Mouse (Mus musculus) midbrain, embryonic 15.5 days (tissue): ENCODE results near the gene Gm5089. TPM values are rescaled to one million over a fixed set of nuclear protein-coding genes. Genes with fewer than 3 reads are reported as not detected.

ENCODE experiments used
- ATAC-seq: fragments of 200-750 bp; cut with Nextera tagmentation; replicated peaks from 2 replicates; pipeline ENCODE4 v1.8.0; 2017; ENCODE audit warnings: moderate TSS enrichment
- H3K27ac ChIP-seq: fragments of 300-500 bp; sonication (generic); 2 replicates; pipeline ENCODE4 v1.5.1; 2015; ENCODE audit warnings: mild to moderate bottlenecking, inconsistent platforms
- H3K27me3 ChIP-seq: fragments of 300-500 bp; sonication (generic); replicated peaks from 2 replicates; pipeline ENCODE4 v1.6.1; 2015; ENCODE audit warnings: inconsistent platforms
- H3K36me3 ChIP-seq: fragments of 300-500 bp; sonication (generic); replicated peaks from 2 replicates; pipeline ENCODE4 v1.6.1; 2015; ENCODE audit warnings: inconsistent platforms
- H3K4me1 ChIP-seq: fragments of 300-500 bp; sonication (generic); 2 replicates; pipeline ENCODE4 v1.6.1; 2015; ENCODE audit warnings: inconsistent platforms
- H3K4me2 ChIP-seq: fragments of 300-500 bp; sonication (generic); 2 replicates; pipeline ENCODE4 v1.6.1; 2015; ENCODE audit warnings: inconsistent platforms, mild to moderate bottlenecking, moderate library complexity
- H3K4me3 ChIP-seq: fragments of 300-500 bp; sonication (generic); 2 replicates; pipeline ENCODE4 v1.5.1; 2015; ENCODE audit warnings: mild to moderate bottlenecking, inconsistent platforms
- H3K9ac ChIP-seq: fragments of 300-500 bp; sonication (generic); 2 replicates; pipeline ENCODE4 v1.6.1; 2015; ENCODE audit warnings: mild to moderate bottlenecking, inconsistent platforms
- H3K9me3 ChIP-seq: fragments of 300-500 bp; sonication (generic); 2 replicates; pipeline ENCODE4 v1.6.1; 2016; ENCODE audit warnings: inconsistent platforms
- WGBS: fragments of 180-500 bp; shearing (Covaris S2); methylation state at CpG from one replicate; pipeline ENCODE4 v1.1.7; 2015; ENCODE audit warnings: mixed read lengths; 5-methylcytosine and 5-hydroxymethylcytosine counted together
- polyA plus RNA-seq: library from polyadenylated mRNA; unstranded; fragments of >200 nt; fragmentation: Nextera tagmentation; extraction: Ambion mirVana; gene quantifications from 2 replicates; pipeline ENCODE4 v1.2.1, GENCODE M21; 2015

Gm5089 gene
- polyA plus RNA-seq, 1 experiment from 2014 or later = 1.1 TPM

DNA sequence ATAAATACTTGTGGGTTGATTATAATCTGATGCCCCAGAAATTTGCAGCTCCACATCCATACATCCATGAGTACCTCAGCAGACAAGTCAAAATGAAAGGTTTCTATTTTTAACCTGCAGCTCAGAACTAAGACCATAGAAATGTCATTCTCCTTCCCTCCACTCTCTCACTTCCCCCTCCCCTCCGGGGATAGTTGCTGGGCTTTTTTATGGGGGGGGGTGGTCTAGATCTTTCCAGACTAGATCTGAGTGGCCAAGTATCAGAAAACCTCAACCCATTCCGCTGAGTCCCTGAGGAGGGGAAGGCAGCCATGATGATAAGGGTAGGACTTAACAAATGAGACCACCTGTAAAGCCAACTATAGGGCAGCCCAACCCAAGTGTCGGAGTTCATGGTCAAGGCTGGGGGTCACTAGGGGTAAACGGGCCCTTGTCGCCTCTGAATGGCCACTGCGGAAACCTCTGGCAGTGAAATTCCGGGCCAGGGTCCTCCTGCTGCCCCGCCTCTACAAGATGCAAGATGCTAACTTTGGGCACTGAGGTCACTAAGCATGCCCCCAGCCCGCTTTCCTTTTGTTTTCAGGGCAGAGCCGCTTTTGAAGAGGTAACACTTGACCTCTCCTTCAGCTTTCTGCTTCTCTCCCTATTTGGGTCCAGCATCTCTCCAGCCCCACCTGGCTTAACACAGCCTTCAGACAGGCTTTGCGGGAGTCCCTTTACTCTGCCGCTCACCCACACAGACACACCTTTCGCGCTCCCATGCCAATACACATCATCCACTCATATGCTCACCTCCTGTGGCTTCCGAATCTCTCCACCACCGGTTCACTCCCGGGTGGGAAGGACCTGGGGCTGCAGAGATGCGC is 32.9 kb upstream of the Gm5089 start:
- Histone ChIP-seq H3K4me3 (no peak overlapping the region), H3K27me3 (peaks cover 56% of the 10 kb centered on the region), H3K9ac (no peak overlapping the region), H3K4me2 (peak overlapping the region; percentile 45), H3K9me3 (no peaks in the 10 kb centered on the region), H3K27ac (peak overlapping the region; percentile 66), H3K36me3 (no peaks in the 10 kb centered on the region), H3K4me1 (no peaks in the 10 kb centered on the region)
- 9% methylated on average over 18 of the region's 18 CpGs for WGBS
- peak; percentile 43; the same call in 1 of the 2 replicates for ATAC-seq

- no peak for ATAC-seq
- peaks cover 55% of the 10 kb centered on the region for H3K27me3 ChIP-seq
- H3K36me3 ChIP-seq = no peaks in the 10 kb centered on the region
- H3K9me3 ChIP-seq = no peaks in the 10 kb centered on the region
- peak overlapping the region; percentile 66 for H3K27ac ChIP-seq
- 7% methylated on average over 5 of the region's 5 CpGs for WGBS
- H3K4me1 ChIP-seq = no peaks in the 10 kb centered on the region
- peak overlapping the region; percentile 45 for H3K4me2 ChIP-seq
- no peak overlapping the region for H3K9ac ChIP-seq
- peak overlapping the region; percentile 27; the same call in 1 of the 2 replicates for H3K4me3 ChIP-seq
Measured at GRCm38 (mm10) chr14:122483024-122483385, 32.1 kb upstream of the Gm5089 start.

DNA sequence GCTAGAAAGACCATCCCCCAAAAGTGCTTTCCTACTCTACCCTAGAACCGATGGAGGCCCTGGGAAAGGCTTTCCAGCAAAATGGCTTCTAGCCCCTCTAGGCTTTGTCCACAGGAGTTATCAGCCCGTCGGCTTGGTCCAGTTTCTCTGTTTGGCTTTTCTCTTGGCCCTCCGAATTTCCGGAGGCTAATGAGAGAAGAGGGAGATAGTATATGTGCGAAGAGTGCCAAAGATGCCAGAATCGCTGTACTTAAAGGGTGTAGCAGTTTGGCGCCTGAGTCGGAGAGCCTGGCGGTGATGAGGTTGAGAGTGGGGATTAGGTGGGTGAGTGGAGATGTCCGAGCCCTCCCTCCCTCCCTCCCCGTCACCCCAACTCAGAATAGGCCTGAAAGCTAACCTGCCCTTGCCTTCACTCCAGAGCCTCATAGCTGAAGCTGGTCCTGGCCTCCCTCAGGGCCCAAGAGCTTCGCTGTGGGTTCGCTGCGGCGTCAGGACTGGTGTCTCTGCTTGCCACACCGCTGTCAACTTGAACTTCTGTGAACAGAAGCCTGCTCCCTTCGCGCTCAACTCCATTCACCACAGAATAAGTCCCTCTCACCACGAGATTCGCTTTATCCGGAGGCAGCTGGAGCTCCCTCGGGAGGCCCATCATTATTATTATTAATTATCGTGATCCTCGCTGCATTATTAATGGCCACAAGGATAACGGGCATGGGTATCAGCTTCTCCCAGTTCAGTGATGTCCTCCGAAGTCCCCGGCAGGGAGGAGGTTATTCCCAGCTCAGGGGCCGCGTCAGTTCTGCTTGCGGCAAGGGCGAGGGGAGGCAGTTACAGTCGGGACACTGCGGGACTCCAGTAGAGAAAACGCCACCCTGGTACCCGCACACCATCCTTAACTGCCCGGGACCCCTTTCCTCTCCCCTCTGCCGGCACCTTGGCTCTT is 31.4 kb upstream of the Gm5089 start:
- H3K9me3 ChIP-seq = no peaks in the 10 kb centered on the region
- H3K4me1 ChIP-seq = no peaks in the 10 kb centered on the region
- H3K27ac ChIP-seq = peak overlapping the region; percentile 66
- H3K36me3 ChIP-seq = no peaks in the 10 kb centered on the region
- peak overlapping the region; percentile 11; the same call in 1 of the 2 replicates for H3K9ac ChIP-seq
- peak overlapping the region; percentile 45 for H3K4me2 ChIP-seq
- peak overlapping the region; percentile 27 for H3K4me3 ChIP-seq
- 0 out of 2 replicates have a peak, but pooled peaks have one; percentile 26 for ATAC-seq
- H3K27me3 ChIP-seq = peaks cover 53% of the 10 kb centered on the region
- WGBS = 3% methylated on average over 38 of the region's 38 CpGs

GRCm38 (mm10) chr14:122481181-122481580 is 30.3 kb upstream of the Gm5089 start:
- no peaks in the 10 kb centered on the region for H3K36me3 ChIP-seq
- no peaks in the 10 kb centered on the region for H3K4me1 ChIP-seq
- H3K4me2 ChIP-seq = peak overlapping the region; percentile 45
- H3K9ac ChIP-seq = peak overlapping the region; percentile 33
- no peak for ATAC-seq
- peak overlapping the region; percentile 66 for H3K27ac ChIP-seq
- H3K4me3 ChIP-seq = peak overlapping the region; percentile 27
- H3K27me3 ChIP-seq = peaks cover 44% of the 10 kb centered on the region
- no peaks in the 10 kb centered on the region for H3K9me3 ChIP-seq
- WGBS = 8% methylated on average over 15 of the region's 15 CpGs

GRCm38 (mm10) chr14:122480355-122480754 is 29.4 kb upstream of the Gm5089 start:
- H3K4me2 ChIP-seq = peak overlapping the region; percentile 45
- peak overlapping the region; percentile 36 for H3K9ac ChIP-seq
- 22% methylated on average over 2 of the region's 2 CpGs for WGBS
- no peaks in the 10 kb centered on the region for H3K9me3 ChIP-seq
- peak overlapping the region; percentile 66; the same call in 1 of the 2 replicates for H3K27ac ChIP-seq
- peaks cover 6% of the 10 kb centered on the region for H3K4me1 ChIP-seq
- peak overlapping the region; percentile 27 for H3K4me3 ChIP-seq
- peaks cover 43% of the 10 kb centered on the region for H3K27me3 ChIP-seq
- no peaks in the 10 kb centered on the region for H3K36me3 ChIP-seq
- ATAC-seq = no peak

DNA sequence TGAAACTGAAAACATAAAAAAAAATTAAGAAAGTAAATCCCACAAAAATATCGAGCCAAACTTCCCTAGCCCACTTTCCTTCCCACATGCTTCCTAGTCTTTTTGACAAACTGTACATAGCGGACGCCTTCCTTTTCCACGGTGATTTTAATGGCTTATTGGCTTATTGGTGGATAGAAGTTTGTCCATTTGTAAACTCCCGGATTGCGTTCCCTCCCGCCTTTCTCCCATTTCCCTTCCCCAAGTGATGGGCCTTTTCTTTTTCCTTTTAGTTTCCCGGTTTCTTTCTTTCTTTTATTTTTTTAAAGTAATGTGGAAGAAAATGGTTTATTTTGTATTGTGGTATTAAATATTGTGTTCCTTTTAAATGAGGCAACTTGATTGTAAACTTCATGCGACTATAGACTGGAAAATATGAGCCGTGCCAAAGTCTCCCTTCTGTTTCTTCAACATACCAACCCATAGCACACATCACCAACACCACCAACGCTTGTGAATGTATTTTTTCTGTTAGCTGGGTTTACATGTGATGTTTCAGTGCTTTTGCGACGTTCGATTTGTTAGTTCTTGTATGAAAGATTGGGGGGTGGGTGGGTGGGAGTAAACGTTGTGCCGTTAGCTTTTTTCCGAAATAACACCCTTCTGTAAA is 28.7 kb upstream of the Gm5089 start:
- Histone ChIP-seq H3K4me1 (peaks cover 14% of the 10 kb centered on the region), H3K36me3 (no peaks in the 10 kb centered on the region), H3K4me2 (peak overlapping the region; percentile 57), H3K27me3 (peaks cover 36% of the 10 kb centered on the region), H3K9ac (peak overlapping the region; percentile 39), H3K4me3 (peak overlapping the region; percentile 48), H3K27ac (0 out of 2 replicates have a peak overlapping the region, but pooled peaks have one; percentile 34), H3K9me3 (no peaks in the 10 kb centered on the region)
- ATAC-seq = no peak
- WGBS = 10% methylated on average over 17 of the region's 17 CpGs

GRCm38 (mm10) chr14:122478574-122479011 is 27.7 kb upstream of the Gm5089 start:
- under 1% methylated on average over 22 of the region's 22 CpGs for WGBS
- Histone ChIP-seq H3K4me2 (peak overlapping the region; percentile 57), H3K9ac (peak overlapping the region; percentile 56), H3K27ac (peak overlapping the region; percentile 96), H3K27me3 (peaks cover 26% of the 10 kb centered on the region), H3K9me3 (no peaks in the 10 kb centered on the region), H3K4me3 (peak overlapping the region; percentile 48), H3K36me3 (no peaks in the 10 kb centered on the region), H3K4me1 (peaks cover 14% of the 10 kb centered on the region)
- no peak for ATAC-seq

- Histone ChIP-seq H3K9me3 (no peaks in the 10 kb centered on the region), H3K4me1 (peaks cover 14% of the 10 kb centered on the region), H3K4me2 (peak overlapping the region; percentile 57), H3K9ac (peak overlapping the region; percentile 56), H3K27ac (peak overlapping the region; percentile 96), H3K27me3 (peaks cover 25% of the 10 kb centered on the region), H3K4me3 (peak overlapping the region; percentile 48), H3K36me3 (no peaks in the 10 kb centered on the region)
- ATAC-seq = no peak
- WGBS = 3% methylated on average over 9 of the region's 9 CpGs
Measured at GRCm38 (mm10) chr14:122477971-122478573, 27.2 kb upstream of the Gm5089 start.

GRCm38 (mm10) chr14:122477261-122477671 is 26.4 kb upstream of the Gm5089 start:
- Histone ChIP-seq H3K4me1 (peaks cover 14% of the 10 kb centered on the region), H3K27me3 (peaks cover 24% of the 10 kb centered on the region), H3K36me3 (no peaks in the 10 kb centered on the region), H3K27ac (peak overlapping the region; percentile 96), H3K4me3 (peak overlapping the region; percentile 48), H3K9ac (peak overlapping the region; percentile 56), H3K4me2 (peak overlapping the region; percentile 57), H3K9me3 (no peaks in the 10 kb centered on the region)
- ATAC-seq = no peak
- WGBS = under 1% methylated on average over 20 of the region's 20 CpGs

GRCm38 (mm10) chr14:122476822-122477215 is 25.9 kb upstream of the Gm5089 start:
- no peaks in the 10 kb centered on the region for H3K36me3 ChIP-seq
- H3K27ac ChIP-seq = peak overlapping the region; percentile 96
- peaks cover 14% of the 10 kb centered on the region for H3K4me1 ChIP-seq
- peak overlapping the region; percentile 48 for H3K4me3 ChIP-seq
- peak overlapping the region; percentile 56 for H3K9ac ChIP-seq
- H3K27me3 ChIP-seq = peaks cover 22% of the 10 kb centered on the region
- WGBS = 1% methylated on average over 18 of the region's 18 CpGs
- ATAC-seq = no peak
- H3K4me2 ChIP-seq = peak overlapping the region; percentile 57
- H3K9me3 ChIP-seq = no peaks in the 10 kb centered on the region

DNA sequence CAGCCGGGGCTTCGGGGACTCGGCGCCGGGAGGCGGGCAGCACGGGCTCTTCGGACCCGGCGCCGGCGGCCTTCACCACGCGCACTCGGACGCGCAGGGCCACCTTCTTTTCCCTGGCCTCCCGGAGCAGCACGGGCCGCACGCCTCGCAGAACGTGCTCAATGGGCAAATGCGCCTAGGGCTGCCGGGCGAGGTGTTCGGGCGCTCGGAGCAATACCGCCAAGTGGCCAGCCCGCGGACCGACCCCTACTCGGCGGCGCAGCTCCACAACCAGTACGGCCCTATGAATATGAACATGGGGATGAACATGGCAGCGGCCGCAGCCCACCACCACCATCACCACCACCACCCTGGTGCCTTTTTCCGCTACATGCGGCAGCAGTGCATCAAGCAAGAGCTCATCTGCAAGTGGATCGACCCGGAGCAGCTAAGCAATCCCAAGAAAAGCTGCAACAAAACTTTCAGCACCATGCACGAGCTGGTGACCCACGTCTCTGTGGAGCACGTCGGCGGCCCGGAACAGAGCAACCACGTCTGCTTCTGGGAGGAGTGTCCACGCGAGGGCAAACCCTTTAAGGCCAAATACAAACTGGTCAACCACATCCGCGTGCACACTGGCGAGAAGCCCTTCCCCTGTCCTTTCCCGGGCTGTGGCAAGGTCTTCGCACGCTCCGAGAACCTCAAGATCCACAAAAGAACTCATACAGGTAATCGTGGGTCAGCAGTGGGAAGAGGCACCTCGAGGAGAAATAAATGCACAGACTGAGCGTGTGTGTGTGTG is 25.3 kb upstream of the Gm5089 start:
- under 1% methylated on average over 62 of the region's 62 CpGs for WGBS
- H3K4me3 ChIP-seq = peak overlapping the region; percentile 48
- H3K36me3 ChIP-seq = no peaks in the 10 kb centered on the region
- peaks cover 24% of the 10 kb centered on the region for H3K27me3 ChIP-seq
- H3K27ac ChIP-seq = peak overlapping the region; percentile 96
- H3K4me2 ChIP-seq = peak overlapping the region; percentile 57
- ATAC-seq = no peak
- peak overlapping the region; percentile 56 for H3K9ac ChIP-seq
- peaks cover 14% of the 10 kb centered on the region for H3K4me1 ChIP-seq
- H3K9me3 ChIP-seq = no peaks in the 10 kb centered on the region
